Mouse (Mus musculus) frontal cortex, postnatal 10 days (tissue): Measurements from ENCODE around the gene Gm7995.
"Not testable (repeated sequence)": the region's sequence is repeated elsewhere in the genome, so short reads cannot be mapped to it uniquely, and the experiment has no call there.

Source experiments
- DNase-seq, 2 experiments: peaks; one replicate each; pipeline ENCODE4 v3.0.0; 2022; ENCODE audit warnings: low spot score in 2 of 2, mixed read lengths in 1 of 2

Gm7995 gene

DNA sequence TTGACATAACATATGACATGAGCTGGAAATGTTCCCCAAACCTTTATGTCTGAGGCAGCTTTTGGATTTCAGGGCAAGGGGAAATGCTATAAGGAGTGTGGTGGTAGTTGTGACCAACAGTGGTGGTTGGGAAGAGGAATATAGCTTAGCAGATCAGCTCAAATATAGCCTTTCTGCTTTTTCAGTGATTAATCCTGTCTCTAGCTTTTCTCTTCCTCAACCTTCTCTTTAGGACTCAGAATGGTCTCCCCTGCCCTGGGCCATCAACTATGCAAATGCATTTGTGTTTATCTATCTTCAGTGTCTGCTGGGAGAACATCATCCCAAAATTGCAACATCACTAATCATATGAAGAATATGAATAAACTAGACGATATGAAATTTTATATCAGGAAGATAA lies at the start of gene Gm7995:
Gene Gm7995 (plus strand): TSS at position 301 of the 400 bp plus-strand sequence.
- DNase-seq, result not testable (repeated sequence)

DNA sequence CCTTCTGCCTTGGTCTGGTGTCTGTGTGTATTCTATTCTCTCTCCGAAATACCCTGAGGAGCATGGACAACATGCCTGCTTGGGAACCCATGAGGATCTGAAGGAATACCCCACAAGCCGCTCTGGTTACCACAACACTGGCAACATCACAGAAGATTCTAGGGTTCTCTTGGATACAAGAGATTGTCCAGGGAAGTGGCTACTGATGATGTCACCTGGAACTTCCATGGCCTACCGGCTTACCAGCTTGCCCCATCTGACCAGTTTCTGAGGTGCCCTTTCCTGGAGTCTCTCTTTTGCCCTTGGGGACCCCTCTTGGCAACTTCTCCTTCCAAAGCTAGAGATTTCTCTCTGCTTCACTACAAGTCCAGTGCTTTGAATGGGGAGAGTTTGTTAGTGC lies 12.8 kb upstream of the Gm7995 start, which contains the start of gene Gm9611:
Gene Gm9611 (minus strand): TSS at position 101 of the 400 bp plus-strand sequence.
- DNase-seq, result not testable (repeated sequence)
